Mouse (Mus musculus) cerebellum, postnatal 36 days (tissue): ENCODE measurements around the gene Adarb2.

Experiments
- DNase-seq, 2 experiments: peaks; one replicate each; pipeline ENCODE4 v3.0.0; 2021 to 2022; ENCODE audit warnings: mixed read lengths in 2 of 2

The Adarb2 gene

GRCm38 (mm10) chr13:8487756-8488434 is 285.2 kb downstream of the Adarb2 start:
- DNase-seq, result peak in 1 of 2 experiments; percentile 5

- DNase-seq, result no peak
These were observed 290.7 kb downstream of the Adarb2 start for GRCm38 (mm10) chr13:8493363-8493762.

- DNase-seq, result no peak
These were observed 296.9 kb downstream of the Adarb2 start for GRCm38 (mm10) chr13:8499551-8499950.

GRCm38 (mm10) chr13:8511069-8511817 is 308.6 kb downstream of the Adarb2 start:
- DNase-seq, result no peak

GRCm38 (mm10) chr13:8515979-8516715 is 313.5 kb downstream of the Adarb2 start:
- DNase-seq, result no peak

GRCm38 (mm10) chr13:8519204-8519603 is 316.5 kb downstream of the Adarb2 start:
- no peak for DNase-seq

- no peak for DNase-seq
These were observed 323.3 kb downstream of the Adarb2 start for GRCm38 (mm10) chr13:8525748-8526631.

- no peak for DNase-seq
These were observed 331.8 kb downstream of the Adarb2 start for GRCm38 (mm10) chr13:8534265-8535113.

- no peak for DNase-seq
These were observed 335.8 kb downstream of the Adarb2 start for GRCm38 (mm10) chr13:8538481-8538880.

GRCm38 (mm10) chr13:8538896-8539295 is 336.2 kb downstream of the Adarb2 start:
- DNase-seq, result no peak

GRCm38 (mm10) chr13:8542684-8543083 is 340.0 kb downstream of the Adarb2 start:
- no peak for DNase-seq

- DNase-seq, result peak; percentile 15 to 33
These were observed 349.6 kb downstream of the Adarb2 start for GRCm38 (mm10) chr13:8552242-8552641.

- no peak for DNase-seq
These were observed 355.1 kb downstream of the Adarb2 start for GRCm38 (mm10) chr13:8557784-8558183.

GRCm38 (mm10) chr13:8560485-8560884 is 357.8 kb downstream of the Adarb2 start:
- DNase-seq, result no peak

GRCm38 (mm10) chr13:8563161-8563560 is 360.5 kb downstream of the Adarb2 start:
- DNase-seq, result no peak

- DNase-seq, result peak in 1 of 2 experiments; percentile 10
These were observed 364.7 kb downstream of the Adarb2 start for GRCm38 (mm10) chr13:8567111-8568026.

- DNase-seq, result peak in 1 of 2 experiments; percentile 14
These were observed 367.6 kb downstream of the Adarb2 start for GRCm38 (mm10) chr13:8570269-8570668.

GRCm38 (mm10) chr13:8573908-8574307 is 371.2 kb downstream of the Adarb2 start:
- DNase-seq, result no peak

- peak in 1 of 2 experiments; percentile 23 for DNase-seq
These were observed 381.8 kb downstream of the Adarb2 start for GRCm38 (mm10) chr13:8584257-8585005.

- DNase-seq, result no peak
These were observed 384.8 kb downstream of the Adarb2 start for GRCm38 (mm10) chr13:8587447-8587846.
